Mouse (Mus musculus) liver, adult 2 months (tissue): ENCODE data around the gene Adamtsl4. TPM values are rescaled to one million over a fixed set of nuclear protein-coding genes. Genes with fewer than 3 reads are reported as not detected.

Source experiments
- DNase-seq: peaks from one replicate; pipeline ENCODE4 v3.0.0-alpha.2; 2011; ENCODE audit warnings: low read depth, low spot score; ENCODE audit errors: extremely low read depth
- H3K27ac ChIP-seq: fragments of 200-500 bp; replicated peaks from 2 replicates; pipeline ENCODE4 v1.5.1; 2012; ENCODE audit warnings: low read depth, mild to moderate bottlenecking, control low read depth, inconsistent platforms, low read length; ENCODE audit not compliant: insufficient read depth
- H3K27me3 ChIP-seq: fragments of 200-500 bp; 2 replicates; pipeline ENCODE4 v1.6.1; 2012; ENCODE audit warnings: mild to moderate bottlenecking, moderate library complexity, low read length, inconsistent platforms; ENCODE audit not compliant: control insufficient read depth, insufficient read depth
- H3K36me3 ChIP-seq: fragments of 200-500 bp; 2 replicates; pipeline ENCODE4 v1.6.1; 2012; ENCODE audit warnings: low read length, inconsistent platforms; ENCODE audit not compliant: control insufficient read depth, insufficient read depth
- H3K4me1 ChIP-seq: fragments of 200-500 bp; 2 replicates; pipeline ENCODE4 v1.6.1; 2011; ENCODE audit warnings: low read length; ENCODE audit not compliant: control insufficient read depth, insufficient read depth
- H3K4me3 ChIP-seq: fragments of 200-500 bp; 2 replicates; pipeline ENCODE4 v1.5.1; 2011; ENCODE audit warnings: low read depth, mild to moderate bottlenecking, control low read depth, low read length, moderate library complexity; ENCODE audit not compliant: insufficient read depth
- H3K79me2 ChIP-seq: fragments of 200-500 bp; 2 replicates; pipeline ENCODE4 v1.6.1; 2012; ENCODE audit warnings: inconsistent platforms, mild to moderate bottlenecking, low read length, moderate library complexity; ENCODE audit not compliant: control insufficient read depth, insufficient read depth
- H3K9ac ChIP-seq: fragments of 200-500 bp; 2 replicates; pipeline ENCODE4 v1.6.1; 2012; ENCODE audit warnings: low read depth, mild to moderate bottlenecking, control low read depth, inconsistent platforms, low read length
- CTCF ChIP-seq: fragments of 200-500 bp; IDR thresholded peaks from 2 replicates; pipeline ENCODE4 v1.5.1; 2011; ENCODE audit warnings: low read depth, low read length, control low read depth
- POLR2A ChIP-seq: fragments of 200-500 bp; IDR thresholded peaks from 2 replicates; pipeline ENCODE4 v1.6.1; 2011; ENCODE audit warnings: low read length, control low read depth; ENCODE audit not compliant: insufficient read depth; ENCODE audit errors: extremely low read depth
- WGBS: fragments of 180-500 bp; shearing (Covaris S2); methylation state at CpG from one replicate; pipeline ENCODE4 v1.1.7; 2018; 5-methylcytosine and 5-hydroxymethylcytosine counted together
- polyA plus RNA-seq: library from polyadenylated mRNA; depleted of rRNA; stranded (reverse); fragments of >200 nt; gene quantifications from 2 replicates; pipeline ENCODE4 v1.2.3, GENCODE M21; 2012
- total RNA-seq: library from RNA; depleted of rRNA; stranded (reverse); fragments of >200 nt; gene quantifications from 2 replicates; pipeline ENCODE4 v1.2.3, GENCODE M21; 2014

Adamtsl4 gene
- total and polyA plus RNA-seq, 2 experiments: 0.55 to 4.7 TPM

- 96% methylated on average over 4 of the region's 4 CpGs for WGBS
- no peak for DNase-seq
- H3K27me3 ChIP-seq: no peaks in the 10 kb centered on the region
- no peak for TF ChIP-seq POLR2A
- TF ChIP-seq CTCF: no peak
- H3K36me3 ChIP-seq: no peaks in the 10 kb centered on the region
- H3K4me3 ChIP-seq: no peak overlapping the region
- no peaks in the 10 kb centered on the region for H3K79me2 ChIP-seq
- no peak overlapping the region for H3K27ac ChIP-seq
- peaks cover 5% of the 10 kb centered on the region; the same call in 1 of the 2 replicates for H3K4me1 ChIP-seq
- no peak overlapping the region for H3K9ac ChIP-seq
Measured at GRCm38 (mm10) chr3:95704612-95705011, 16.9 kb upstream of the Adamtsl4 start.

GRCm38 (mm10) chr3:95703276-95703675 lies 15.6 kb upstream of the Adamtsl4 start:
- H3K27ac ChIP-seq: no peak overlapping the region
- 57% methylated on average over 3 of the region's 3 CpGs for WGBS
- DNase-seq: no peak

GRCm38 (mm10) chr3:95701877-95702540 lies 14.3 kb upstream of the Adamtsl4 start:
- Histone ChIP-seq H3K27me3 (no peaks in the 10 kb centered on the region), H3K4me1 (peaks cover 5% of the 10 kb centered on the region; the same call in 1 of the 2 replicates), H3K27ac (peak overlapping the region; percentile 21; the same call in 1 of the 2 replicates), H3K4me3 (no peak overlapping the region; the same call in 1 of the 2 replicates), H3K9ac (peak overlapping the region; percentile 53), H3K79me2 (no peaks in the 10 kb centered on the region), H3K36me3 (no peaks in the 10 kb centered on the region)
- 18% methylated on average over 24 of the region's 24 CpGs for WGBS
- TF ChIP-seq CTCF: 0 out of 2 replicates have a peak, but pooled peaks have one; percentile 11
- TF ChIP-seq POLR2A: no peak
- DNase-seq: peak; percentile 57

More at GRCm38 (mm10) chr3:95703276-95703675, 15.6 kb upstream of the Adamtsl4 start:
- H3K27me3 ChIP-seq: no peaks in the 10 kb centered on the region
- TF ChIP-seq CTCF: no peak
- TF ChIP-seq POLR2A: no peak
- no peaks in the 10 kb centered on the region for H3K79me2 ChIP-seq
- no peaks in the 10 kb centered on the region for H3K36me3 ChIP-seq
- H3K9ac ChIP-seq: no peak overlapping the region
- peaks cover 5% of the 10 kb centered on the region; the same call in 1 of the 2 replicates for H3K4me1 ChIP-seq
- H3K4me3 ChIP-seq: no peak overlapping the region

GRCm38 (mm10) chr3:95701085-95701484 lies 13.4 kb upstream of the Adamtsl4 start:
- H3K4me1 ChIP-seq: peaks cover 5% of the 10 kb centered on the region; the same call in 1 of the 2 replicates
- H3K36me3 ChIP-seq: no peaks in the 10 kb centered on the region
- no peak overlapping the region for H3K4me3 ChIP-seq
- TF ChIP-seq CTCF (no peak), POLR2A (no peak)
- H3K27me3 ChIP-seq: no peaks in the 10 kb centered on the region
- H3K27ac ChIP-seq: no peak overlapping the region
- DNase-seq: no peak
- H3K79me2 ChIP-seq: no peaks in the 10 kb centered on the region
- H3K9ac ChIP-seq: no peak overlapping the region
- WGBS: 98% methylated on average over 2 of the region's 2 CpGs

GRCm38 (mm10) chr3:95700233-95700681 lies 12.5 kb upstream of the Adamtsl4 start:
- peak; percentile 45 for DNase-seq
- no peaks in the 10 kb centered on the region for H3K27me3 ChIP-seq
- H3K79me2 ChIP-seq: no peaks in the 10 kb centered on the region
- no peaks in the 10 kb centered on the region for H3K36me3 ChIP-seq
- no peak for TF ChIP-seq CTCF
- TF ChIP-seq POLR2A: no peak
- WGBS: 42% methylated on average over 6 of the region's 6 CpGs
- H3K4me3 ChIP-seq: no peak overlapping the region
- no peak overlapping the region for H3K9ac ChIP-seq
- peaks cover 5% of the 10 kb centered on the region; the same call in 1 of the 2 replicates for H3K4me1 ChIP-seq
- no peak overlapping the region for H3K27ac ChIP-seq

GRCm38 (mm10) chr3:95698286-95698685 lies 10.6 kb upstream of the Adamtsl4 start:
- Histone ChIP-seq H3K4me3 (no peak overlapping the region), H3K9ac (no peak overlapping the region), H3K36me3 (no peaks in the 10 kb centered on the region), H3K79me2 (no peaks in the 10 kb centered on the region), H3K27me3 (no peaks in the 10 kb centered on the region), H3K4me1 (peaks cover 17% of the 10 kb centered on the region), H3K27ac (no peak overlapping the region)
- 97% methylated on average over 4 of the region's 4 CpGs for WGBS
- TF ChIP-seq CTCF: no peak
- no peak for TF ChIP-seq POLR2A
- DNase-seq: no peak
